Mouse (Mus musculus) erythroblast, embryonic 14.5 days (primary cell): ENCODE measurements around the gene Adprh.

ENCODE experiments used
- GATA1 ChIP-seq: IDR thresholded peaks from 2 replicates; pipeline ENCODE4 v1.6.1; 2012; ENCODE audit warnings: low read length, inconsistent platforms, mixed read lengths
- TAL1 ChIP-seq: IDR thresholded peaks from 3 replicates; pipeline ENCODE4 v1.6.1; 2012; ENCODE audit warnings: low read length, inconsistent platforms, mixed read lengths

GRCm38 (mm10) chr16:38434295-38434795, 18.2 kb downstream of the Adprh start:
- no peak for TF ChIP-seq TAL1
- TF ChIP-seq GATA1, result no peak
